Mouse (Mus musculus): ENCODE measurements at regions not wholly inside any gene's neighbourhood (a gene's known extent, or its start where the extent isn't known, plus 50 kb on each side); places are given as distances from the start of the nearest gene placed in this dataset.
"Not testable (repeated sequence)": the region's sequence is repeated elsewhere in the genome, so short reads cannot be mapped to it uniquely, and the experiment has no call there.

DNA sequence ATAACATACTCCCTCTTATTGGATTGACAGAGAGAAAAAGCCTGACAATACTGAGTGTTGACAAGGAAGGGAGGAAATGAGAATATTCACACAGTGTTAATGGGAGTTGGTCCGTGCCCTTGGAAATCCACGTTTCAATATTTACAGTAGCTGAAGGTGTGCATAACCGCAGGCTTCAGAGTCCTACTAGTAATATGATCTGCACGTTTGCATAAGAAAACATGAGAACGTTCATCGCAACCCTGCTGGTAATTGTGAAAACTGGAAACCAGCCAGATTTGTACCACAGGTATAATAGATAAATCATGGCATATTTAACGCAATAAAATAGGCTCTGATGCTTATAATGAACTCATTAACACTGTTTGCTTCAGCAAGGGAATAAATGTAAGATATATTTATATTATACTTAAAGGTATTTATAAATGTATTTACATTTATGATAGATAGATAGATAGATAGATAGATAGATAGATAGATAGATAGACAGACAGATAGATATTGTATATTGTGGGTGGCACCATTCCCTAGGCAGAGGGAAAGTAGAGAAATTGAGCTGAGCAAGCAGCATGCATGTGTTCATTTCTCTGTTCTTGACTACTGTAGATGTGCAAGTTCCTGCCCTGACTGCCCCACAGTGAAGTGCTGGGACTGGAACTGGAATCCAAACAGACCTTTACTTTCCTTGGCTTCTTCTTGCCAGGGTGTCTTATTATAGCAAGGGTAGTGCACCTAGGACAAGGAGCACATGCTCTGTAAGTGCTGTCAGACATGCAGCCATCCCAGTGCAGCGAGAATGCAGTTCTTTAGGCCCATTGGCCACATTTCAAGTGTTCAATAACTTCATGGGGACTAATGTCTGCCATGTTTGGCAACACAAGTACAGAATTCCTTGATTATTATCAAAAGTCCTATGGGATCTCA, 117.6 kb upstream of the Cpm start:
- no peak for DNase-seq

GRCm38 (mm10) chr10:117510529-117511482, 118.5 kb upstream of the Cpm start:
- no peak for DNase-seq

- no peak for DNase-seq
These were observed 119.1 kb upstream of the Cpm start for GRCm38 (mm10) chr10:117510224-117510486.

- DNase-seq = no peak
These were observed 119.7 kb upstream of the Cpm start for GRCm38 (mm10) chr10:117509431-117510223.

DNA sequence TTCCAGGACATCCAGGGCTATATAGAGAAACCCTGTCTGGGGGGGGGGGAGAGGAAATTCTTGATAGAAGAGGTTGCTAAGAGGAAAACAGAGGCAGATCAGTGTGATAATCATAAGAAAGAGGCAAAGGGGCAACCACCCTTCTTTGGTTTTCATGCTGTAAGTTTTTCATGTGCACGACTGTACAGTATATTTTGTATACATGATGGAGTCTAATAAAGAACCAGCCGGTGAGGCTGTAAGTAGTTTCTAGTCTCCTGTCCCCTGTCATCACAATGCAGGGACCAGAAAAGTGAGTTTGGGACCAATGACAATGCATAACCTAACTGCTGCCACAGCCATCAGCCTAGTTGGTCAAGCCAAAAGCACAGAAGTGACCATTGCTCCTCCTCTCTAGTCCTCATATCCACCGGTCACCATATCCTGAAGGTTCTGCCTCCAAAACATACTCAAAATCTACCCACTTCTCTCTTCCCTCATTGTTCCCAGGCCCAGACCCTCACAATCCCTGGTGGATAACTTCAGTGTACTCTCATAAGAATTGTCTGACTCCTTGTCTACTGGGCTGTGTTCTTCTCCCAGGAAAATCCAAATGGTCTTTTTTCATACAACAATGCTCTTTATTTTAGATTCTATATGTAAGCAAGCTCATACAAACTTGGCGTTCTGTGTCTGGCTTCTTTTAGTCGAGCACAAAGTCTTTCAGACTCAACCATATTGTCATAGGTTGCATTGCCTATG, 122.9 kb upstream of the Cpm start:
- DNase-seq = no peak

- DNase-seq = no peak
These were observed 123.8 kb upstream of the Cpm start for GRCm38 (mm10) chr10:117505529-117505928.

DNA sequence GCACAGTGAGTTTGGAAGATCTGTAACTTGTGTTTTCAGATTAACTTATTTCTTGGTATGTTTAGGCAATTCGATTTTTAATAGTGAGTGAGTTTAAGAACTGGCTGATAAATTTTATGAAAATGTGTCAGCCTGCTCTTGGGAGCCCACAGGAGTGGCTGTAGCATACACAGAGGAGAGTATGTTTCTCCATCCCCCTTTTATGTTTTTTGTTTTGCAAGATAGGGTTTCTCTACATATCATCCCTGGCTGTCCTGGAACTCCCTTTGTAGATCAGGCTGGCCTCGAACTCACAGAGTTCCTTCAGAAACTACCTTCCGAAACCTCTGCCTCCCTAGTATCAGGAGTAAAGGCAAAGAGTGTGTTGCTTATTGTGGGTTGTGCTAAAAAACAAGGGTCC, 124.2 kb upstream of the Cpm start:
- DNase-seq = no peak

GRCm38 (mm10) chr10:117504267-117504902, 124.6 kb upstream of the Cpsf6 start:
- DNase-seq = no peak

DNA sequence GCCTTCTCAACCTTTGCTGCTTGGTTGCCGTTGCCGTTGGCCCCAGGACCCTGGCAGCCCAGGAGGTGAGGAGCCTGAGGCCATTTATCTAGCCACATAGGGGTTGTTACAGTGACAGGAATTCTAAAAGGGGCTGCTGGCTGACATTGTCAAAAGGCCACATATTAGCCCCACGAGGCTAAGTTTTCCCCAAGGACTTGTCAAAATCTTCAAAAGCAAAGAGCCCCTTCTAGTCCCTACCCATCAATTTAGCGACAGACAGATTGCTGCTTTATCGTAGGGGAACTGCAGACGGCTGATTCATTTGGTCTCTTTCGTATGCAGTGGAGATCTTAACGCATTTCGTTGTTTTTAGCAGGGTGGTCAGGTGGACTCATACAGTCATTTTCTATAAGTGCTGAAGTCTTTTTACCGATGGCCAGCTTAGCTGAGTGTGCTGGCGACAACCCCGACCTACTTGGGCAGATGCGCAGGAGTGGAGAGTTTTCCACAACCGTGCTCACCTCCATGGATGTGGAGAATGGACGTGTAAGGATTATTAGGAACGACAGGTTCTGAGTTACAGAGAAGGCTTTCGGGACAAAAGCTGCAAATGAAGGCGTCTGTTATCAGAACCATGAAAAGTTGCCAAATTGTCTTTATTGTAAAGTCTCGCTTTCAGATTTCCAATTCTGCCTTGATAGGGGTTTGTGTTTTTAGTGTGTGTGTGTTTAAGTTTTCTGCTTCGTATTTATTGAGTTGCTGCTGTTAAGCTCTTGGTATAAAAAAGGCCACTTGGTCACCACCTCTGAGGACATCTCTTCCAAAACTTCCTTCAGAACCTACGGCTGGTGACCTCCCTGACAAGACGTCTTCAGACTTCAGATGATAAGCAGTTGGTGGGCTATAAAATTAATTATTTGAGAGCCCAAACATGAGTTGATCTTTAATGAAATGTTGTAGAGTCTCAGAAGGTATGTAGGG, 123.7 kb upstream of the Cpsf6 start:
- no peak for DNase-seq

DNA sequence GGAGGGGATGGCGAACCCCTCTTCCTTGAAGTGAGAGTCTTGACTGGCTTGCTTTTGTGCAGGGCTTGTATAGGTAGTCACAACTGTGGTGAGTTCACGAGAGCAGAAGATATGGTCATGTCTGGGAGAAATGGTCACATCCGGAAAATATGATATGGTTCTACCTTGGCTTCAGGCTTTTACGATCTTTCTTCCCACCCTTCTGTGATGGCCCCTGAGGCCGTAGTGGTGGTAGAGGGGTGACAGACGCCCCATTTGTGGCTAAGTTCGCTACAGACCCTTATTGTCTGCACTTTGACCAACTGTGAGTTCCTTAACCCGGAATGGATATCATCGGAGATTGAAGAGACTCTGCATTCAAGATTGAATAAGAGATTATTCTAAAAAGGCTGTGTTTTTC, 122.9 kb upstream of the Cpsf6 start:
- DNase-seq = no peak

GRCm38 (mm10) chr10:117502135-117502534, 122.3 kb upstream of the Cpsf6 start:
- no peak for DNase-seq

DNA sequence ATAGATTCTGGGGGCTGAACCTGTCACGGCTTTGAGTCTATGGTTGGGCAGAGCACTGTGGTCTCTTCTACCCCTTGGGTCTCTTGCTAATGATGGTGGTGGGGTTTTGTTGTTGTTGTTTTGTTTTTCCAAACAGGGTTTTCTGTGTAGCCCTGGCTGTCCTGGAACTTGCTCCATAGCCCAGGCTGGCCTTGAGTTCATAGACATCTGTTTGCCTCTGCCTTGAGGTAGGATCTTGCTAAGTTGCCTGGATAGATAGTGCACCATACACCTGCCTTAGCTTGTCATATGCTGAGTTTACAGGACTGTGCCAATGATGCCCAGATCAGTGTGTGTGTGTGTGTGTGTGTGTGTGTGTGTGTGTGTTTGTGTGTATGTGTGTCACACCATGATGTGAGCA, 121.6 kb upstream of the Cpsf6 start:
- no peak for DNase-seq

DNA sequence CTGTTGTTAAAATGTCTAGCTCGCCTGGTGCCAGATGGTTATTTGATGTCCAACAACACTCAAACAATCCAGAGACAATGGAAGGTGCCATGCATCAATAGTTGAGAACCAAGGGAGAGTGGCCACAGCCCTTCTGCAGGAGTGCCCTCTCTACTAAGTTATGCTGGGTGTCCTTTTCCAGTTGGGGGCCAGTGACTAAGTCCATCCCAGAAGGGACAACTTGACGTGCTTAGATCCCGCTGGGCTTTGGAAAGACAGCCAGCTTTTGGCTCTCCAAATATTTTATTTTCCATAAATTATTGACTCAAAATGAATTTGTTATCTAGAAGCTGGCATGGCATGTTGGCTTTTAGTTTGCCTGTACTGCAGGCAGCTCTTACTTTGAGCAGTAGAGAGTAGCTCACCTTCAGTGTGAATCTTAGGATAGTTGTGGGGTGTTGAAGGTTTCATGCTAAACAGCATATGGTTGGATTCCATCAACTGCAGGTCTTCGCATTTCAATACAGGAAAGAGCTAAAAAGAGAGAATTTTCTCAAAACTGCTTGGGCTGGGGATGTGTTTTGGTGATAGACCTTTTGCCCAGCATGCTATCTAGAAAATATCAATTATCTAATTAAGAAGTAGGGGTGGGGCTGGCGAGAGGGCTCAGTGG, 120.8 kb upstream of the Cpsf6 start:
- DNase-seq = no peak

DNA sequence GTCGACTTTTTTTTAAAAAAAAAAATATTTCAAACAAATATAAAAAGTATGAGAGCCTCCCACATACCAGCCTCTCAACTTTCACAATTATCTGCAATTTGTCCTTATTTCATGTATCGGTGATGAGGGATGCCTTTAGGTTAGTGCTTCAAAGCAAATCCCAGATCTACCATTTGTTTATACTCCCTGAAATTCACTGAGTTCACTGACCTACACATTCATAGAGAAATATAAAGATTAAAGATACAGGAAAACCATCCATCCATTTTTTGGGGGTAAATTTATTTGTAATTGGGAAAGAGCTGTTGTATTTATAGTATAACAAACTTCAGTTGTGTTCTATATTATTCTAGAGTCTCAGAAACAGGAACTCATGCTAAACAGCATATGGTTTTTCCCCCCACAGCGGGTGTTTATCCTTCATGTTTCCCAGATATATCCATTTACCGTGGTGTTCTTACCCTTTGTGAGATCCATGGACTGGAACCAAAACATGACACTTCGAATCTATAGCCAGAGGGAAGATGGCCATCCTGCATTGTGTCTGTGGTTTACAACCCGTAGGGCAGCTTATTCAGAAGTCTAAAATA, 120.1 kb upstream of the Cpsf6 start:
- no peak for DNase-seq

DNA sequence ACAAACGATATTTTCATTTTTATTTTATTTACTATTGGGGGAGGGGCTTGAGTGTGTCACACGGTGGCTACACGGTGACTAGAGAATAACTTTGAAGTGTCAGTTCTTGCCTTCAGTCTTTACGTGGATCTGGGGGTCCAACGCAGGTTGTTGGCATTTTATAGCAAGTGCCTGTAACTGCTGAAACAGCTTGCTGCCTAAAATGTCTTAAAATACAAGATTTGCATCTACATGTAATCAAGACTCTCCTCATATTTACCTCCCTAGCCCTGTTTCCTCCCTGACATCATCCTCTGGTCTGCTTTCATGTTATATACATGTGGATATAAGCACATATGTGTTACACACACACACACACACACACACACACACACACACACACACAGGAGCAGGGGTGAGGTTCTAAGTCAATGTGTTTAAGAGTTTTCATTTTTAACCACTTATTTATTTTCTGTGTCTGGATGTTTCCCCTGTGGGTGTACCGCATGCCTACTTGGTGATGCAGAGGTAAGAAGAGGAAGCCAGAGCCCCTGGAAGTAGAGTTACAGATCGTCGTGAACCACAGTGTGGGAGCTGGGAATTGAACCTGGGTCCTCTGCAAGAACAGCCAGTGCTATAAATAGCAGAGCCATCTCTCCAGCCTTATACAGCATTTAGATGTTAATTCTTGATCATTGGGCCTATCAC, 119.5 kb upstream of the Cpsf6 start:
- DNase-seq = no peak

DNA sequence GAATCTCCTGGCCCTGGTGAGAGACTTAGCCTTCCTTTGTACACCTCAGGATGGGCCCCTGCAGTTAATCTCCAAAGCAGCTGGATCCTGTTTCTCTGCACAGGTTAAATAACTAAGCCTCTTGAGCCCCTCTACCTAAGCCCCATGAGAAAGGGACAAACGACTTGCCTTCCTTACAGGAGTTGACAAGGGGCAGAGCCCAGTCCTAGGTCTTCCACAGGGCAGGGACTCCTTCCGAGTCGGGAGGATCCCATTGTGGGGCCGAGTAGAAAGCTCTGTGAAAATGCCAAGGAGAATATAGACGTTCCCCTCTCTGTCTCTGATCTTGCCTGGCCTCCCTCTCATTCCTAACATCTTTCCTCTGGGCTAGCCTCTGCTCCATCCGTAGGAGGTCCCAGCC, 118.7 kb upstream of the Cpsf6 start:
- DNase-seq = no peak

- DNase-seq = no peak
These were observed 117.9 kb upstream of the Cpsf6 start for GRCm38 (mm10) chr10:117497565-117498256.

- not testable (repeated sequence) for DNase-seq
These were observed 117.3 kb upstream of the Cpsf6 start for GRCm38 (mm10) chr10:117497082-117497481.
